Mouse (Mus musculus) ES-E14 (cell line): ENCODE results near the gene Gga1. TPM values are rescaled to one million over a fixed set of nuclear protein-coding genes. Genes with fewer than 3 reads are reported as not detected.
A peak's percentile ranks its signal among the peaks of the same experiment; 100 is the strongest.

ENCODE experiments used
- DNase-seq: peaks from one replicate; pipeline ENCODE4 v3.0.0-alpha.2; 2013; ENCODE audit warnings: low read depth, low spot score
- H3K27ac ChIP-seq: 2 replicates; pipeline ENCODE4 v1.5.1; 2012; ENCODE audit warnings: low read depth, mild to moderate bottlenecking, low read length, moderate library complexity, mixed read lengths; ENCODE audit not compliant: poor library complexity, insufficient read depth, severe bottlenecking
- H3K36me3 ChIP-seq: 2 replicates; pipeline ENCODE4 v1.6.1; 2012; ENCODE audit warnings: mild to moderate bottlenecking, low read length, moderate library complexity, mixed read lengths; ENCODE audit not compliant: control insufficient read depth, poor library complexity, insufficient read depth, severe bottlenecking
- H3K4me1 ChIP-seq, 2 experiments: fragments of 150-350 bp in 1 of 2; sonication (generic) in 1 of 2; 2 replicates each; pipeline ENCODE4 v1.6.1; 2012; ENCODE audit warnings: low read length in 2 of 2, mild to moderate bottlenecking in 1 of 2, mixed read lengths in 1 of 2; ENCODE audit not compliant: control insufficient read depth in 2 of 2, insufficient read depth in 2 of 2, poor library complexity in 1 of 2
- H3K4me3 ChIP-seq, 2 experiments: fragments of 150-350 bp in 1 of 2; sonication (generic) in 1 of 2; 2 replicates each; pipeline ENCODE4 v1.5.1; 2012; ENCODE audit warnings: low read length in 2 of 2, low read depth in 1 of 2, mild to moderate bottlenecking in 1 of 2, mixed read lengths in 1 of 2; ENCODE audit not compliant: insufficient read depth in 1 of 2, poor library complexity in 1 of 2, severe bottlenecking in 1 of 2
- H3K9ac ChIP-seq: 2 replicates; pipeline ENCODE4 v1.6.1; 2012; ENCODE audit warnings: low read depth, mild to moderate bottlenecking, low read length, mixed read lengths; ENCODE audit not compliant: poor library complexity, insufficient read depth, severe bottlenecking
- H3K9me3 ChIP-seq: fragments of 150-350 bp; sonication (generic); 2 replicates; pipeline ENCODE4 v1.6.1; 2012; ENCODE audit warnings: low read depth, mild to moderate bottlenecking, low read length; ENCODE audit not compliant: control insufficient read depth, insufficient read depth
- CHD2 ChIP-seq: IDR thresholded peaks from 2 replicates; pipeline ENCODE4 v1.6.1; 2014; ENCODE audit warnings: mild to moderate bottlenecking, low read depth, low read length, inconsistent platforms
- HCFC1 ChIP-seq: IDR thresholded peaks from 2 replicates; pipeline ENCODE4 v1.6.1; 2012; ENCODE audit warnings: low read length, inconsistent platforms, borderline replicate concordance; ENCODE audit not compliant: insufficient read depth
- MAFK ChIP-seq: IDR thresholded peaks from 2 replicates; pipeline ENCODE4 v1.6.1; 2014; ENCODE audit warnings: mild to moderate bottlenecking, low read depth, low read length, inconsistent platforms; ENCODE audit not compliant: insufficient read depth
- ZC3H11A ChIP-seq: IDR thresholded peaks from 2 replicates; pipeline ENCODE4 v1.6.1; 2012; ENCODE audit warnings: low read depth, mild to moderate bottlenecking, inconsistent platforms, low read length, borderline replicate concordance
- ZNF384 ChIP-seq: IDR thresholded peaks from 2 replicates; pipeline ENCODE4 v1.6.1; 2012; ENCODE audit warnings: low read depth, low read length, inconsistent platforms
- in situ Hi-C, 2 experiments: fragments of 600-800 bp; cut with MboI; formaldehyde crosslinking; loops; one replicate each; pipeline ENCODE4 v1.15.1; 2025; ENCODE audit warnings: low sequenced_read_pairs in 2 of 2, inconsistent platforms in 1 of 2; ENCODE audit not compliant: unreplicated experiment in 2 of 2
- total RNA-seq: library from RNA; depleted of rRNA; stranded (reverse); fragments of 300-350 nt; gene quantifications from 2 replicates; pipeline ENCODE4 v1.2.3, GENCODE M21; 2012

Gene Gga1
- total RNA-seq, 1 experiment = 18.4 TPM

GRCm38 (mm10) chr15:78849485-78849884 is 27.5 kb upstream of the Gga1 start:
- Histone ChIP-seq H3K4me1 (peaks cover 2 to 37% of the 10 kb centered on the region in 2 experiments; a peak in 2 of 4 replicates), H3K4me3 (no peak overlapping the region), H3K9ac (no peak overlapping the region), H3K9me3 (no peaks in the 10 kb centered on the region), H3K36me3 (no peaks in the 10 kb centered on the region), H3K27ac (no peak overlapping the region)
- no peak for DNase-seq
- in situ Hi-C loops = no loop called here
- TF ChIP-seq ZNF384 = no peak
- TF ChIP-seq CHD2 = no peak
- no peak for TF ChIP-seq HCFC1
- TF ChIP-seq MAFK = no peak
- no peak for TF ChIP-seq ZC3H11A

DNA sequence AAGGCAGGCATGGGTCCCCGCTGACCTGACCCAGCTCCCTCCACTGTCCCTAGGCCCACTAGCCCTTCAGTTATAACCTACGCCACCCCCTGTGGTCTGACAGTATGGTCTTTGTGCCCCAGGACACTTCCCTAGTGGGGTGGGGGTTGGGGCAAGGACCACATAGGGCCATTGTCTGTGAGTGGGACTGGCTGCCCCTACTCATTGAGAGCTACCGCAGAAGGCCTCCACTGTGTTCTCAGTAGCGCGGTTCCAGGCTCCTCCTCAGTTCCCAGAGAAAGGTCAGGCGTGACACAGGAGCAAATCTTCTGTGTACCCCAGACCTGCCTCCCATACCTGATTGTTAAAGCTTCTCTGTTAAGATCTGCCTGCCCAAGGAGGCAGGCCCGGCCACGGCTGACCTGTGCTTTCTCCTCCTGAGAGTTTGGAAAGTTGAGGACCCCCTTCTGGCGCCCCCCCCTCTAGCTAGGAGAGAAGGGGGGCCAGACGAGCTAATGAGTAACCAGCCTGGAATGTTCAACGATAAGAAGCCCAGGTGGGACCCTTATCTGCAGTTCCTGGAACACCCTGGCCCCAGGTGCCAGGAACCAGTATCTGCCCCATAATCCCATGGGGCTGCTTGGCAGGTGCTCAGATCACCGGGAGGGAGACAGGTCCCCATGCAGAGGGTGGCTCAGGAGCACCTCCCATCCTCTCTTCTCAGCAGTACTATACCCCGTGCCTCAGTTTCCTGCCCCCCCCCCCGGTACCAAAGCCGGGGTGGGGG is 26.7 kb upstream of the Gga1 start:
- no peaks in the 10 kb centered on the region for H3K9me3 ChIP-seq
- in situ Hi-C loops = no loop called here
- H3K27ac ChIP-seq = no peak overlapping the region
- H3K9ac ChIP-seq = no peak overlapping the region
- H3K4me1 ChIP-seq = peaks cover 2 to 31% of the 10 kb centered on the region in 2 experiments; a peak in 2 of 4 replicates
- no peaks in the 10 kb centered on the region for H3K36me3 ChIP-seq
- TF ChIP-seq ZNF384 (no peak), CHD2 (no peak), ZC3H11A (no peak), HCFC1 (no peak)
- DNase-seq = no peak
- H3K4me3 ChIP-seq = no peak overlapping the region

DNA sequence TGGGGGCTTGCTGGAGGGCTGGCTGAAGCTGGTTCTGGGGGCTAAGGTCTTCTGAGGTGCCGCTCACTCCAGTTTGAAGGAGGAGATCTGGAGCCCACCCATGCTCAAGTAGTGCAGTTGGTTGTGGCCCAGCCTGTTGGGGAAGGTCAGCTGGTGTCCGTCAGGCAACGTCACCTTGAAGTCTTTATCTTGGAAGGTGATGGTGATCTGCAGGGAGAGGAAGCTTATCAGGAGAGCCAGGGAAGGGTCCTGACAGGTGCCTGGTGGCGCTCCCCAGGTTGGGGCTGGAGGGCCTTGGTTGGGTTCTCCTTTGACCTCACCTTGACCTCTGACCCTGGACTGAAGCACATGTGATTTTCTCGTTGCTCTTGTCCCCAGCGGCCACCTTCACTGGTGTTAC is 26.0 kb upstream of the Gga1 start:
- Histone ChIP-seq H3K9ac (no peak overlapping the region), H3K4me3 (no peak overlapping the region), H3K9me3 (no peaks in the 10 kb centered on the region), H3K36me3 (no peaks in the 10 kb centered on the region), H3K4me1 (peaks cover 2 to 26% of the 10 kb centered on the region in 2 experiments; a peak in 2 of 4 replicates), H3K27ac (no peak overlapping the region)
- DNase-seq = no peak
- in situ Hi-C loops = no loop called here
- TF ChIP-seq CHD2 (no peak), ZC3H11A (no peak), MAFK (no peak), HCFC1 (no peak), ZNF384 (no peak)

DNA sequence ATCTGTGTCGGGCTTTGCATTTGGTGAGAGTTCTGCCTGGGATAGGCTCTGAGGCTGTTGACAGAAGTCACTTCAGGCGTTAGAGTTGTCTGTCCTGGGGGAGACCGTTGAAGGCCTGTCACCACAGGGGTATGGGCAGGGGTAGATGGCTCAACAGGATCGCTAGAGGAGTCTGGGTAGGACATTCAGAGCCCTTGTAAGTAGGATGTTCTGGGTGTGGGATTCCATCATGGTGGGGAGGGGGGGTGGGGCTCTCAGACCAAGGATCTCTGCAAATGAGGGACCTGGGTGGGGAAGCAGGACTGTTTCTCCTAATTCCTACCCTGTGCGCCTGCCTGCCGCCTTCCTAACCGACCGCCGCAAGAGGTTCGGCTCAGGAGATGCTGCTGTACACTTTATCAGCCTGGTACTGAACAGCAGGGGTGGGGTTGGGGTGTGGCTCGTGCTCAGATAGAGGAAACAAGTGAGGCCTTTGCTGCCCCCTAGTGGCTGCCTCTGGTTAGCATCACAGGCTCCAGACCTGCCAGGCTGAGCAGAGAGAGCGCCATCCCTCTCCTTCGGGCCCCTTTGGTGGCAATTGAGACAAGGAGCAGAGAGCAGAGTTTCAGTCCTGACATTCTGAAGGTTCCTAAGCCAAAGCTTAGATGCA is 25.4 kb upstream of the Gga1 start:
- no peaks in the 10 kb centered on the region for H3K36me3 ChIP-seq
- H3K9me3 ChIP-seq = no peaks in the 10 kb centered on the region
- no peak overlapping the region for H3K4me3 ChIP-seq
- H3K27ac ChIP-seq = no peak overlapping the region
- peaks cover 2 to 23% of the 10 kb centered on the region in 2 experiments; a peak in 2 of 4 replicates for H3K4me1 ChIP-seq
- peak; percentile 95 for DNase-seq
- no peak overlapping the region for H3K9ac ChIP-seq
- TF ChIP-seq HCFC1 (no peak), CHD2 (no peak)
- in situ Hi-C loops = no loop called here
